Mouse (Mus musculus) midbrain, embryonic 14.5 days (tissue): ENCODE measurements at regions not wholly inside any gene's neighbourhood (a gene's known extent, or its start where the extent isn't known, plus 50 kb on each side); places are given as distances from the start of the nearest gene placed in this dataset.
A peak's percentile ranks its signal among the peaks of the same experiment; 100 is the strongest.
"Not testable (repeated sequence)": the region's sequence is repeated elsewhere in the genome, so short reads cannot be mapped to it uniquely, and the experiment has no call there.

Source experiments
- ATAC-seq: fragments of 200-750 bp; cut with Nextera tagmentation; 2 replicates; pipeline ENCODE4 v1.8.0; 2017; ENCODE audit warnings: moderate number of reproducible peaks, moderate library complexity; ENCODE audit not compliant: low FRiP score, low TSS enrichment
- DNase-seq: peaks from one replicate; pipeline ENCODE4 v3.0.0-alpha.2; 2015
- H3K27ac ChIP-seq: fragments of 300-500 bp; sonication (generic); replicated peaks from 2 replicates; pipeline ENCODE4 v1.5.1; 2014; ENCODE audit warnings: mild to moderate bottlenecking, low read depth, low read length, moderate library complexity
- H3K27me3 ChIP-seq: fragments of 300-500 bp; sonication (generic); 2 replicates; pipeline ENCODE4 v1.6.1; 2014; ENCODE audit warnings: low read length, control low read depth, mixed read lengths; ENCODE audit not compliant: control insufficient read depth, insufficient read depth
- H3K36me3 ChIP-seq: fragments of 300-500 bp; sonication (generic); 2 replicates; pipeline ENCODE4 v1.6.1; 2014; ENCODE audit warnings: low read length, control low read depth; ENCODE audit not compliant: control insufficient read depth, insufficient read depth
- H3K4me1 ChIP-seq: fragments of 300-500 bp; sonication (generic); 2 replicates; pipeline ENCODE4 v1.6.1; 2014; ENCODE audit warnings: mild to moderate bottlenecking, antibody characterized with exemption, low read length, control low read depth; ENCODE audit not compliant: control insufficient read depth, insufficient read depth
- H3K4me2 ChIP-seq: fragments of 300-500 bp; sonication (generic); 2 replicates; pipeline ENCODE4 v1.6.1; 2014; ENCODE audit warnings: mild to moderate bottlenecking, low read length, moderate library complexity
- H3K4me3 ChIP-seq: fragments of 300-500 bp; sonication (generic); replicated peaks from 2 replicates; pipeline ENCODE4 v1.5.1; 2014; ENCODE audit warnings: low read depth, low read length
- H3K9ac ChIP-seq: fragments of 300-500 bp; sonication (generic); replicated peaks from 2 replicates; pipeline ENCODE4 v1.6.1; 2014; ENCODE audit warnings: mild to moderate bottlenecking, low read length, moderate library complexity
- H3K9me3 ChIP-seq: fragments of 300-500 bp; sonication (generic); 2 replicates; pipeline ENCODE4 v1.6.1; 2016; ENCODE audit warnings: low read length, control low read depth, mixed read lengths; ENCODE audit not compliant: control insufficient read depth
- WGBS: fragments of 180-500 bp; shearing (Covaris S2); extraction: QIAGEN DNeasy Blood & Tissue Kit; methylation state at CpG from one replicate; pipeline ENCODE4 v1.1.7; 2014; 5-methylcytosine and 5-hydroxymethylcytosine counted together

DNA sequence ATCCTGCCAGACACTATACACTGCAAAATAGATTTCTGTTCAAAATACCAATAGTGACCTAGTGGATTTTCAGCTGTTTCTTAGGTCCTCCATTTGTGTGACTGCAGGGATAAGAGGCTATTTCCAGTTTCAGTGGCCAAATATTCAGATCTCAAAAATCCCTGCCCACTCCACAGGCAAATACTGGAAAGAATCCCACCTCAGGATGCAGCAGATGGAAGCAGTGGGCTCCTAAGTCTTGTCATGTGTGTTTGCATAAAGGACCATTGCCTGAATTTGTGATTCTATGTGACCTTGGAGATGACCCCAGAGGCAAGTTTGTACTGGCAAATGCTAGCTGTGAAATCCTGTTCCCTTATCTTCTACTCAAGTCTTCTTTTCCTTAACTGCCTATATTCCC, 175.2 kb upstream of the Thrb start:
- H3K4me3 ChIP-seq: no peak overlapping the region
- H3K27ac ChIP-seq: no peak overlapping the region
- no peak overlapping the region for H3K9ac ChIP-seq
- ATAC-seq: no peak
- no peaks in the 10 kb centered on the region for H3K27me3 ChIP-seq
- H3K4me2 ChIP-seq: no peak overlapping the region
- H3K9me3 ChIP-seq: no peaks in the 10 kb centered on the region
- no peaks in the 10 kb centered on the region for H3K36me3 ChIP-seq
- H3K4me1 ChIP-seq: no peaks in the 10 kb centered on the region
- DNase-seq: no peak

DNA sequence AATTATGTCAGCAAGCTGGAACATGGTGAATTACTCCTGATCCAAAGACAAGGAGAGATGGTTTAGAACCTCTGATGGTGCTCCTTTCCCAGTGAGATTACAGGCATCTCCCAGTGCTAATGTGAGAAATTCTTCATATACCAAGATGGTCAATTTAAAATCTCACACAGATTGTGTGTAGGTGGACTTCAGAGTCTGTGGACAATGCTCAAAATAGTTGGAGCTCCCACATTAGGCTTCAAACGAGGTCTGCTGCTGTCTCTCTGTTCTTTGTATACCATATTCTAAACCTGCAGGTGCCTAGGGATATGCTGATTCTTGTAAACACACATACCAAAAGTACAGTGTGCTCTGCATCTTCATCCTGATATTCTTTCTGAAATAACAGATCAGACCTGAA, 146.3 kb upstream of the Thrb start:
- no peaks in the 10 kb centered on the region for H3K9me3 ChIP-seq
- no peak overlapping the region for H3K27ac ChIP-seq
- no peak overlapping the region for H3K4me2 ChIP-seq
- no peak overlapping the region for H3K9ac ChIP-seq
- H3K36me3 ChIP-seq: no peaks in the 10 kb centered on the region
- 63% methylated on average over 1 of the region's 1 CpGs for WGBS
- H3K4me3 ChIP-seq: no peak overlapping the region
- no peaks in the 10 kb centered on the region for H3K27me3 ChIP-seq
- H3K4me1 ChIP-seq: no peaks in the 10 kb centered on the region
- ATAC-seq: no peak
- DNase-seq: no peak

DNA sequence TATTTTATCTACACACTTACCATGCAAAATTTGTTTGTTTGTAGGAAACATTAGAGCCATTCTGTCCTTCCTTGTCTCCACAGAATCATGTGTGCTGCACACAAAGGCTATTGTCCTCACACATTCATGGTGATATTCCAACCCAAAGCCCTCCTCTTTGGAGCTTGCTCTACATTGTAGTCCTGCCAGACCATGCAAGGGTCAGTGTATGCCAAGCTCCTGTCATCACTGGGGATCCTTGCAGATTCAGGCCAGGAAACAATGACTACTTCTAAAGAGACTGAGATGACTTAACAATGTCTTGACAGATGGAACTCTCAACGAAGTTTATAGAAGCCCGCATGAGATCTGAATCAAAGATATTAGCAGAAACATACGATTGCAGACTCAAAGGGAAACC, 137.4 kb upstream of the Thrb start:
- no peak overlapping the region for H3K9ac ChIP-seq
- H3K4me2 ChIP-seq: no peak overlapping the region
- H3K27ac ChIP-seq: no peak overlapping the region
- H3K4me3 ChIP-seq: no peak overlapping the region
- no peaks in the 10 kb centered on the region for H3K36me3 ChIP-seq
- 84% methylated on average over 3 of the region's 3 CpGs for WGBS
- DNase-seq (no peak), ATAC-seq (no peak)
- no peaks in the 10 kb centered on the region for H3K4me1 ChIP-seq
- H3K9me3 ChIP-seq: no peaks in the 10 kb centered on the region
- H3K27me3 ChIP-seq: no peaks in the 10 kb centered on the region

DNA sequence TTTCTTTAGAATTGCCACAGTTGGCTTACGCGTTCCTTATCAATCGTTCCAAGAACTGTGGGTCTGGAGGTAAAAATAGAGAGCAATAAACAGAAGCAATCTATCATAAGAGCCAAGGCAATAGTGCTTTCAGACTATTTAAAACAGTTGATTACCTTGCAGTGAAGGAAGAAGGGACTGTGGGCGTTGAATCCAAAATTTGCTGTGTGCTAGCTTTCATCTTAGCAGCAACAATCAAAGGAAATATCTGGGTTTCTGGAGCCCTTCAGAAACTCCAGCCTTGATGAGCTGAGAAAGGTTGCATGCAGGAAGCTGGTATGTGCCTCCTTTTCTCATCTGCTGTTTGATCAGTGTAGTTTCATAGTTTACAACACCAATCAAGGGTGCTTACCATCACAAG, 136.1 kb upstream of the Thrb start:
- H3K27me3 ChIP-seq: no peaks in the 10 kb centered on the region
- ATAC-seq: no peak
- WGBS: 97% methylated on average over 4 of the region's 4 CpGs

DNA sequence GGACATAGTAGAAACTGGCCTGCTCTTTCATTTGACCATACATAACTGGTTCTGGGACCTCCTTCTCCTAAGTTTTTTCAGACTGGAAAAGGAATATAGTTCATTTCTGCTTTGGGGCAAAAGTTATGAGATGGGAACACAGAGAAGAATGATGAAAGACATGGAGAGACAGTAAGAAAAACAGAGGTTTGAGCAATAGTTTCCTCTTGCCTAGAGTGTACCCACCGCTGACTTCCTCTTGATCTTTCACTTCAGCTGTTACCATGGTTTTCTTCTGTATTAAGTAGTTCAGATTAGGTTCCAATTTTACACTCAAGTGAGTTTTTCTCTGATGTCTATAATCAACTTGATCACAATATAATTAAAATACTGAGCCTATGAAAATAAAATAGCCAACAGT, 120.7 kb upstream of the Thrb start:
- 91% methylated on average over 1 of the region's 1 CpGs for WGBS

More for the DNA sequence above, 136.1 kb upstream of the Thrb start:
- H3K4me1 ChIP-seq: no peaks in the 10 kb centered on the region
- H3K27ac ChIP-seq: no peak overlapping the region
- H3K36me3 ChIP-seq: no peaks in the 10 kb centered on the region
- no peak for DNase-seq
- H3K9me3 ChIP-seq: no peaks in the 10 kb centered on the region
- H3K9ac ChIP-seq: no peak overlapping the region
- H3K4me2 ChIP-seq: no peak overlapping the region
- no peak overlapping the region for H3K4me3 ChIP-seq

DNA sequence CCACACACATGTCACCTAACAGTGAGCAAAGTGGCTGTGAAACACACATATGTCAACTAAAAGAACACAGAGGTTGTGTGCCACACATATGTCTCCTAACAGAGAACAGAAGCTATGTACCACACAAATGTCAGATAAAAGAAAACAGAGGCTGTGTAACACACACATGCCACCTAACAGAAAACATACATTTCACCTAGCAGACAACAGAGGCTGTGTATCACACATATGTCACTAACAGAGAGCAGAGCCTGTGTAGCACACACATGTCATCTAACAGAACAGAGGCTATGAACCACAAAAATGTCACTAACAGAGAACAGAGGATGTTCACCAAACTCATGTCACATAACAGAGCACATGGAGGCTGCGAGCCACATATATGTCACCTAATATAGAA, 103.6 kb upstream of the Thrb start:
- Histone ChIP-seq H3K36me3 (no peaks in the 10 kb centered on the region), H3K9ac (no peak overlapping the region), H3K27ac (no peak overlapping the region), H3K9me3 (no peaks in the 10 kb centered on the region), H3K27me3 (no peaks in the 10 kb centered on the region), H3K4me2 (no peak overlapping the region), H3K4me3 (no peak overlapping the region), H3K4me1 (no peaks in the 10 kb centered on the region)
- WGBS: 100% methylated on average over 1 of the region's 1 CpGs
- DNase-seq: no peak
- ATAC-seq: no peak

More for the DNA sequence above, 120.7 kb upstream of the Thrb start:
- Histone ChIP-seq H3K27me3 (no peaks in the 10 kb centered on the region), H3K4me2 (no peak overlapping the region), H3K27ac (no peak overlapping the region), H3K9me3 (no peaks in the 10 kb centered on the region), H3K4me3 (no peak overlapping the region), H3K36me3 (no peaks in the 10 kb centered on the region), H3K4me1 (no peaks in the 10 kb centered on the region), H3K9ac (no peak overlapping the region)
- no peak for DNase-seq
- ATAC-seq: no peak

DNA sequence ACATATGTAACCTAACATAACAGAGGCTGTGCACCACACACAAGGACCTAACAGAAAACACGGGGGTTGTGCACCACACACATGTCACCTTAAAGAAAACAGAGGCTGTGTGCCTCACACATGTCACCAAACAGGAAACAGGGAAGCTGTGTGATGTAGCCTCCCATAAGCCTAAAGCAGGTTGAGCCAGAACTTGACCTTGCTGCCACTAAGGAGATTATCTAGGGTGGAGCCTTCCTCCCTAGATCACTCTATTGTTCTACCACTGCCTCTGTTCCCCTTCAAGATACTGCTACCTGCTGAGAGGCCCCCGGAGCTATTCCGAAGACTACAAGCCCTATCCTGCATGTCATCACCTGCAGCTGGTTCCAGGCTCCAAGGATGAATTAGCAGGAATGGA, 100.1 kb upstream of the Thrb start:
- DNase-seq, H3K4me2 ChIP-seq, H3K27me3 ChIP-seq, H3K4me3 ChIP-seq, ATAC-seq, H3K9ac ChIP-seq, H3K4me1 ChIP-seq, H3K27ac ChIP-seq, H3K36me3 ChIP-seq, H3K9me3 ChIP-seq: not testable (repeated sequence)
- 39% methylated on average over 3 of the region's 3 CpGs for WGBS

DNA sequence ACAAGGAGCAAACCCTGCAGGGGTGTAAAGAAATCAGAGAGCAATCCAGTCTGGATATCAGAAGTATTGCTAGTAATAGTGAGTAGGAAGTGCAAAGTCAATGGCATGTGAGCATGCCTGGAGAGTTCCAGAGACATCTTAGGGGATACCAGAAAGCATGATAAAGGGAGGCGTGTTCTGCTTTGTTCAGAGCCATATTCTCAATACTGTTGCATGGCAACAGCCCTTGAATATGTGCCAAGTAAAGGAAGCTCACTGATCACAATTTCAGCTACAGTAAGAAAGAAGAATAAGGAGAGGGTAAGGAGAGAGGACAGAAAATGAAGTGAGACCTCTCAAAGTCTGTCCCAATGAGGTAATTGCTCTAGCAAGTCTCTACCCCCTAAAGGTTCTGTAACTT, 92.1 kb upstream of the Thrb start:
- no peaks in the 10 kb centered on the region for H3K36me3 ChIP-seq
- no peak overlapping the region for H3K4me3 ChIP-seq
- H3K9me3 ChIP-seq: no peaks in the 10 kb centered on the region
- DNase-seq (peak; percentile 11), ATAC-seq (no peak)
- no peaks in the 10 kb centered on the region for H3K4me1 ChIP-seq
- 73% methylated on average over 1 of the region's 1 CpGs for WGBS
- H3K27me3 ChIP-seq: no peaks in the 10 kb centered on the region
- no peak overlapping the region for H3K27ac ChIP-seq
- H3K9ac ChIP-seq: no peak overlapping the region
- no peak overlapping the region for H3K4me2 ChIP-seq

DNA sequence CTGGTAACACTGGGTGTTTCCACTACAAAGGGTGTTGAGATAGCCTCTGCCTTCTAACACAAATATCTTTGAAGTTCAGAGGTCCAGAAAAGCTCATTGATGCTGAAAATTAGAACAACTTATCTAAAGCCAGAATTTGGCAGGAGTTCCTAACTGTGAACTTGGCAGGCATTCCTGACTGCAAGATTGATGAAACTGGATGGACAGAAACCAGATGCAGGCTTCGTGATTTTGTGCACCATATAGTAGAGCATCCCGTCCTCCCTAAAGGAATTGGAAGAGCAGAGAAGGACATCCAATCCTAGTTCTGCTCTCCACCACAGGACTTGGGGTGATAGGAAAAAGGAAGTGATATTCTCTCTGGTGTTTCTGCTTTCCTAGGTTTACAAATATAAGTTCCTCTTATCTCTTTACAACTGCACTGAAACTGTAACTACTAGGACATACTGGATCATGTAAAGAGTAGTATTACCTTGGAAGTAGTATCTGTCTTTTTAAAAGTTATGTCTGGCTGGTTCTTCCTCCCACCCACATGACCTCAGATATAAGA, 90.9 kb upstream of the Thrb start:
- DNase-seq: no peak
- no peaks in the 10 kb centered on the region for H3K4me1 ChIP-seq
- no peaks in the 10 kb centered on the region for H3K9me3 ChIP-seq
- no peaks in the 10 kb centered on the region for H3K36me3 ChIP-seq
- no peak overlapping the region for H3K4me2 ChIP-seq
- no peak overlapping the region for H3K27ac ChIP-seq
- 83% methylated on average over 2 of the region's 2 CpGs for WGBS
- no peak for ATAC-seq
- no peak overlapping the region for H3K4me3 ChIP-seq
- H3K27me3 ChIP-seq: no peaks in the 10 kb centered on the region
- no peak overlapping the region for H3K9ac ChIP-seq
